Mouse (Mus musculus): Measurements from ENCODE around the gene Cul4a. TPM values are rescaled to one million over a fixed set of nuclear protein-coding genes. Genes with fewer than 3 reads are reported as not detected.

Gene Cul4a
- total and polyA plus RNA-seq, 2 experiments from 2014 or later: 59.4 to 101 TPM

- DNase-seq: no peak
- Histone ChIP-seq H3K27me3 (ENCODE audit: insufficient read depth, low read length) (no peaks in the 10 kb centered on the region), H3K27ac (ENCODE audit: low read depth, low read length) (no peak overlapping the region), H3K4me3 (ENCODE audit: low read depth, low read length) (no peak overlapping the region), H3K4me1 (ENCODE audit: insufficient read depth) (no peaks in the 10 kb centered on the region), H3K4me2 (ENCODE audit: low read depth) (no peak overlapping the region), H3K9me3 (ENCODE audit: low read length) (no peaks in the 10 kb centered on the region), H3K36me3 (ENCODE audit: insufficient read depth) (peaks cover 55% of the 10 kb centered on the region), H3K9ac (no peak overlapping the region)
- no peak for TF ChIP-seq CTCF (IDR thresholded peaks at IDR 0.05; ENCODE audit: low read depth)
- ATAC-seq: no peak
- WGBS: 92% methylated on average over 5 of the region's 5 CpGs
These were observed 72.7 kb downstream of the Cul4a start for GRCm38 (mm10) chr8:13178137-13178536.

GRCm38 (mm10) chr8:13179482-13179881, 74.1 kb downstream of the Cul4a start:
- Histone ChIP-seq H3K9me3 (ENCODE audit: low read length) (no peaks in the 10 kb centered on the region), H3K4me1 (ENCODE audit: insufficient read depth) (no peaks in the 10 kb centered on the region), H3K4me3 (ENCODE audit: low read depth, low read length) (no peak overlapping the region), H3K4me2 (ENCODE audit: low read depth) (no peak overlapping the region), H3K27ac (ENCODE audit: low read depth, low read length) (no peak overlapping the region), H3K9ac (no peak overlapping the region), H3K36me3 (ENCODE audit: insufficient read depth) (peaks cover 42% of the 10 kb centered on the region), H3K27me3 (ENCODE audit: insufficient read depth, low read length) (no peaks in the 10 kb centered on the region)
- DNase-seq (no peak), ATAC-seq (no peak)
- no peak for TF ChIP-seq CTCF (IDR thresholded peaks at IDR 0.05; ENCODE audit: low read depth)
- WGBS: 82% methylated on average over 6 of the region's 6 CpGs

DNA sequence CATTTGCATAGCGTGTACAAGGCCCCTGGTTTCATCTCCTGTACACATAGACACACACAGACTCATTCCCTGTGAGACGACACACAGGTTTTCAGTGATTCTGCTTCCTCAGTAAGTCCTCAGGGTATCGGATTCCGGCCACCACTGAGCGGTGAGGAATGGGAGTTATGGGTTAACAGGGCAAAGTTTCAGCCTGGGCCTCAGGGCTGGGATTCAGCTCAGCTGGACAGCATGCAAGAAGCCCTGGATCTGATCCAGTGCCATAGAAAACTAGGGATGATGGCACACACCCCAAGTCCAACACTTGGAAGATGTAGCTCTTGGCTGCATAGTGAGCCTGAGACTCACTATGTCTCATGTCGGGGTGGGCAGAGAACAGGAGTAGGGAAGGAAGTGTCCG, 74.5 kb downstream of the Cul4a start:
- Histone ChIP-seq H3K9ac (no peak overlapping the region), H3K27ac (ENCODE audit: low read depth, low read length) (no peak overlapping the region), H3K4me1 (ENCODE audit: insufficient read depth) (no peaks in the 10 kb centered on the region), H3K27me3 (ENCODE audit: insufficient read depth, low read length) (no peaks in the 10 kb centered on the region), H3K9me3 (ENCODE audit: low read length) (no peaks in the 10 kb centered on the region), H3K4me3 (ENCODE audit: low read depth, low read length) (no peak overlapping the region), H3K36me3 (ENCODE audit: insufficient read depth) (peaks cover 39% of the 10 kb centered on the region), H3K4me2 (ENCODE audit: low read depth) (no peak overlapping the region)
- 80% methylated on average over 7 of the region's 7 CpGs for WGBS
- DNase-seq (no peak), ATAC-seq (0 out of 2 replicates have a peak, but pooled peaks have one; percentile 3)
- TF ChIP-seq CTCF (IDR thresholded peaks at IDR 0.05; ENCODE audit: low read depth): no peak

GRCm38 (mm10) chr8:13180408-13180807, 75.0 kb downstream of the Cul4a start:
- no peak overlapping the region for H3K9ac ChIP-seq
- no peak overlapping the region for H3K4me2 ChIP-seq (ENCODE audit: low read depth)
- H3K36me3 ChIP-seq (ENCODE audit: insufficient read depth): peaks cover 38% of the 10 kb centered on the region
- H3K27me3 ChIP-seq (ENCODE audit: insufficient read depth, low read length): no peaks in the 10 kb centered on the region
- no peaks in the 10 kb centered on the region for H3K4me1 ChIP-seq (ENCODE audit: insufficient read depth)
- no peaks in the 10 kb centered on the region for H3K9me3 ChIP-seq (ENCODE audit: low read length)
- WGBS: 81% methylated on average over 9 of the region's 9 CpGs
- no peak for TF ChIP-seq CTCF (IDR thresholded peaks at IDR 0.05; ENCODE audit: low read depth)
- H3K27ac ChIP-seq (ENCODE audit: low read depth, low read length): no peak overlapping the region
- ATAC-seq (no peak), DNase-seq (no peak)
- H3K4me3 ChIP-seq (ENCODE audit: low read depth, low read length): no peak overlapping the region

- ATAC-seq: no peak
- no peak overlapping the region for H3K27ac ChIP-seq (ENCODE audit: low read depth, low read length)
- H3K4me2 ChIP-seq (ENCODE audit: low read depth): no peak overlapping the region
- H3K4me1 ChIP-seq (ENCODE audit: insufficient read depth): no peaks in the 10 kb centered on the region
- WGBS: 88% methylated on average over 18 of the region's 18 CpGs
- no peak overlapping the region for H3K4me3 ChIP-seq (ENCODE audit: low read depth, low read length)
- TF ChIP-seq CTCF (IDR thresholded peaks at IDR 0.05; ENCODE audit: low read depth): no peak
- no peaks in the 10 kb centered on the region for H3K27me3 ChIP-seq (ENCODE audit: insufficient read depth, low read length)
- no peak for DNase-seq
- H3K9me3 ChIP-seq (ENCODE audit: low read length): no peaks in the 10 kb centered on the region
- H3K9ac ChIP-seq: no peak overlapping the region
- H3K36me3 ChIP-seq (ENCODE audit: insufficient read depth): peaks cover 31% of the 10 kb centered on the region
These were observed 75.7 kb downstream of the Cul4a start for GRCm38 (mm10) chr8:13180911-13181690.

GRCm38 (mm10) chr8:13181691-13181976, 76.2 kb downstream of the Cul4a start:
- DNase-seq (no peak), ATAC-seq (no peak)
- no peak overlapping the region for H3K9ac ChIP-seq
- no peaks in the 10 kb centered on the region for H3K9me3 ChIP-seq (ENCODE audit: low read length)
- 43% methylated on average over 2 of the region's 2 CpGs for WGBS
- TF ChIP-seq CTCF (IDR thresholded peaks at IDR 0.05; ENCODE audit: low read depth): no peak
- no peak overlapping the region for H3K27ac ChIP-seq (ENCODE audit: low read depth, low read length)
- H3K36me3 ChIP-seq (ENCODE audit: insufficient read depth): peaks cover 26% of the 10 kb centered on the region
- H3K27me3 ChIP-seq (ENCODE audit: insufficient read depth, low read length): no peaks in the 10 kb centered on the region
- no peak overlapping the region for H3K4me3 ChIP-seq (ENCODE audit: low read depth, low read length)
- H3K4me2 ChIP-seq (ENCODE audit: low read depth): no peak overlapping the region
- no peaks in the 10 kb centered on the region for H3K4me1 ChIP-seq (ENCODE audit: insufficient read depth)

DNA sequence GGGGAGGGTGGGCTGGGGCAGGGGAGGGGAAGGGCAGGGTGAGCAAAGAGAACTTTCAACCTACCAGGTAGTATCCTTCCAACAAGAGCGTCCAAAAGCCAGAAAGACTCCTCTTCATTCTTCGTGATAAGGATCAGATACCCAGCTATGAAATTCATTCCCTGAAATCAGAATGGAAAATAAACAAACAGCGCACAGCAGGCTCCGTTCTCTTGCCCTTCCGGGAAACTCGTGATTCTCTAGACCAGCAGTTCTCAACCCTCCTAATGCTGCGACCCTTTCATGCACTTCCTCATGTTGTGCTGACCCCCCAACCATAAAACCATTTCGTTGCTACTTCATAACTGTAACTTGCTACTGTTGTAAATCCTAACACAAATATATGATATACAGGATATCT, 81.4 kb downstream of the Cul4a start:
- H3K36me3 ChIP-seq (ENCODE audit: insufficient read depth): peaks cover 5% of the 10 kb centered on the region; the same call in 1 of the 2 replicates
- no peaks in the 10 kb centered on the region for H3K9me3 ChIP-seq (ENCODE audit: low read length)
- no peak for DNase-seq
- WGBS: 88% methylated on average over 8 of the region's 8 CpGs
- no peak for ATAC-seq
- no peak overlapping the region for H3K4me3 ChIP-seq (ENCODE audit: low read depth, low read length)
- H3K9ac ChIP-seq: no peak overlapping the region
- no peaks in the 10 kb centered on the region for H3K4me1 ChIP-seq (ENCODE audit: insufficient read depth)
- TF ChIP-seq CTCF (IDR thresholded peaks at IDR 0.05; ENCODE audit: low read depth): no peak
- H3K4me2 ChIP-seq (ENCODE audit: low read depth): no peak overlapping the region
- H3K27me3 ChIP-seq (ENCODE audit: insufficient read depth, low read length): no peaks in the 10 kb centered on the region
- H3K27ac ChIP-seq (ENCODE audit: low read depth, low read length): no peak overlapping the region

All from forebrain, postnatal 0 days (tissue).